Mouse (Mus musculus): ENCODE data around the gene Tmem53. TPM values are rescaled to one million over a fixed set of nuclear protein-coding genes. Genes with fewer than 3 reads are reported as not detected.

Tmem53 gene
- polyA plus RNA-seq, 1 experiment: 19.0 TPM

GRCm38 (mm10) chr4:117316800-117317199, 65.0 kb downstream of the Tmem53 start:
- Histone ChIP-seq H3K4me3 (ENCODE audit: low read depth, low read length) (no peak overlapping the region), H3K27me3 (ENCODE audit: control insufficient read depth, insufficient read depth, low read length) (peaks cover 20% of the 10 kb centered on the region), H3K27ac (ENCODE audit: insufficient read depth, low read depth, low read length) (no peak overlapping the region), H3K36me3 (ENCODE audit: control insufficient read depth, insufficient read depth, low read length) (no peaks in the 10 kb centered on the region), H3K4me1 (ENCODE audit: control insufficient read depth, insufficient read depth, insufficient read length, low read length) (peaks cover 9% of the 10 kb centered on the region)
- no peak for TF ChIP-seq CTCF (IDR thresholded peaks at IDR 0.05; ENCODE audit: extremely low read depth, insufficient read length, insufficient replicate concordance, low read depth, low read length)
- TF ChIP-seq POLR2A (IDR thresholded peaks at IDR 0.05; ENCODE audit: low read depth, low read length): no peak
- 37% methylated on average over 6 of the region's 6 CpGs for WGBS

GRCm38 (mm10) chr4:117317701-117318190, 66.0 kb downstream of the Tmem53 start:
- Histone ChIP-seq H3K4me3 (ENCODE audit: low read depth, low read length) (no peak overlapping the region), H3K27ac (ENCODE audit: insufficient read depth, low read depth, low read length) (no peak overlapping the region), H3K27me3 (ENCODE audit: control insufficient read depth, insufficient read depth, low read length) (peaks cover 23% of the 10 kb centered on the region), H3K36me3 (ENCODE audit: control insufficient read depth, insufficient read depth, low read length) (no peaks in the 10 kb centered on the region), H3K4me1 (ENCODE audit: control insufficient read depth, insufficient read depth, insufficient read length, low read length) (peaks cover 6% of the 10 kb centered on the region)
- TF ChIP-seq POLR2A (IDR thresholded peaks at IDR 0.05; ENCODE audit: low read depth, low read length) (no peak), CTCF (IDR thresholded peaks at IDR 0.05; ENCODE audit: extremely low read depth, insufficient read length, insufficient replicate concordance, low read depth, low read length) (no peak)
- WGBS: 15% methylated on average over 18 of the region's 18 CpGs

Other genes starting within 250 kb of the Tmem53 start
- gene Eif2b3, start 232.5 kb upstream of the Tmem53 start, polyA plus RNA-seq (2012; rRNA removed): 0.86 and 1.5 TPM in 2 replicates
- gene Ptch2, start 155.9 kb upstream of the Tmem53 start, polyA plus RNA-seq (2012; rRNA removed): 2.4 and 3.7 TPM in 2 replicates
- gene Btbd19, start 126.2 kb upstream of the Tmem53 start, polyA plus RNA-seq (2012; rRNA removed): 3.8 and 4.5 TPM in 2 replicates
- gene Tctex1d4, start 125.2 kb upstream of the Tmem53 start, polyA plus RNA-seq (2012; rRNA removed): 0.33 and 0.62 TPM in 2 replicates
- gene Plk3, start 118.0 kb upstream of the Tmem53 start, polyA plus RNA-seq (2012; rRNA removed): 23.5 and 23.9 TPM in 2 replicates
- gene Rps8, start 95.7 kb upstream of the Tmem53 start, polyA plus RNA-seq (2012; rRNA removed): 205 and 258 TPM in 2 replicates
- 0.81 and 2.8 TPM in 2 replicates for gene Kif2c, start 69.3 kb upstream of the Tmem53 start, polyA plus RNA-seq (2012; rRNA removed)
- not detected in 2 replicates for gene Armh1, start 174 bp downstream of the Tmem53 start, polyA plus RNA-seq (2012; rRNA removed)
- 40.6 and 73.9 TPM in 2 replicates for gene Rnf220, start 245.1 kb downstream of the Tmem53 start, polyA plus RNA-seq (2012; rRNA removed)